Mouse (Mus musculus): ENCODE measurements around the gene Zfr2. TPM values are rescaled to one million over a fixed set of nuclear protein-coding genes. Genes with fewer than 3 reads are reported as not detected.

Gene Zfr2
- polyA plus RNA-seq, 1 experiment, result 11.6 TPM

GRCm38 (mm10) chr10:81191342-81191982 lies 41.5 kb upstream of the Zfr2 start:
- peak overlapping the region; percentile 7 for H3K4me3 ChIP-seq (ENCODE audit: control insufficient read depth, low read depth, low read length)

DNA sequence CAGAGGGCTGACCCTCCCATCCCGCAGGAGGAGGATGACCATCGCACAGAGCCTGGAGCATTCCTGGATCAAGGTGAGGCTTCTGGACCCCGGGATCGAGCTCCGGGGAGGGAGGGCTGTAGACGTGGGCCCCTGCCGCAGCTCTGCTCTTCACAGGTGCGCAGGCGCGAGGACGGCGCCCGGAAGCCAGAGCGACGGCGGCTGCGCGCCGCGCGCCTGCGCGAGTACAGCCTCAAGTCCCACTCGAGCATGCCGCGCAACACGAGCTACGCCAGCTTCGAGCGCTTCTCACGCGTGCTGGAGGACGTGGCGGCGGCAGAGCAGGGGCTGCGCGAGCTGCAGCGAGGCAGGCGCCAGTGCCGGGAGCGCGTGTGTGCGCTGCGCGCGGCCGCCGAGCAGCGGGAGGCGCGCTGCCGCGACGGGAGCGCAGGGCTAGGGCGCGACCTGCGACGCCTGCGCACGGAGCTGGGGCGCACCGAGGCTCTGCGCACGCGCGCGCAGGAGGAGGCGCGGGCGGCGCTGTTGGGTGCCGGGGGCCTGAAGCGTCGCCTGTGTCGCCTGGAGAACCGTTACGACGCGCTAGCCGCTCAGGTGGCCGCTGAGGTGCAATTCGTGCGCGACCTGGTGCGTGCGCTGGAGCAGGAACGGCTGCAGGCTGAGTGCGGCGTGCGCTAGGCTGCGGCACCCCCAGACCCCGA lies 40.5 kb upstream of the Zfr2 start:
- no peaks in the 10 kb centered on the region for H3K36me3 ChIP-seq (ENCODE audit: control insufficient read depth, insufficient read depth, low read length)
- H3K27ac ChIP-seq (ENCODE audit: control insufficient read depth, insufficient read depth, low read depth, low read length), result peak overlapping the region; percentile 83
- H3K27me3 ChIP-seq (ENCODE audit: control insufficient read depth, insufficient read depth, low read length), result no peaks in the 10 kb centered on the region
- TF ChIP-seq POLR2A (IDR thresholded peaks at IDR 0.05; ENCODE audit: control insufficient read depth, low read depth, low read length) (no peak; the same call in 1 of the 2 replicates), CTCF (IDR thresholded peaks at IDR 0.05; ENCODE audit: control insufficient read depth, insufficient read depth, insufficient replicate concordance, low read depth, low read length) (no peak)
- H3K4me3 ChIP-seq (ENCODE audit: control insufficient read depth, low read depth, low read length), result peak overlapping the region; percentile 85
- peaks cover 44% of the 10 kb centered on the region for H3K4me1 ChIP-seq (ENCODE audit: control insufficient read depth, insufficient read depth, low read length)

More at GRCm38 (mm10) chr10:81191342-81191982, 41.5 kb upstream of the Zfr2 start:
- no peaks in the 10 kb centered on the region for H3K36me3 ChIP-seq (ENCODE audit: control insufficient read depth, insufficient read depth, low read length)
- TF ChIP-seq POLR2A (IDR thresholded peaks at IDR 0.05; ENCODE audit: control insufficient read depth, low read depth, low read length) (no peak), CTCF (IDR thresholded peaks at IDR 0.05; ENCODE audit: control insufficient read depth, insufficient read depth, insufficient replicate concordance, low read depth, low read length) (no peak)
- H3K27me3 ChIP-seq (ENCODE audit: control insufficient read depth, insufficient read depth, low read length), result no peaks in the 10 kb centered on the region
- no peak overlapping the region; the same call in 1 of the 2 replicates for H3K27ac ChIP-seq (ENCODE audit: control insufficient read depth, insufficient read depth, low read depth, low read length)
- H3K4me1 ChIP-seq (ENCODE audit: control insufficient read depth, insufficient read depth, low read length), result peaks cover 43% of the 10 kb centered on the region

DNA sequence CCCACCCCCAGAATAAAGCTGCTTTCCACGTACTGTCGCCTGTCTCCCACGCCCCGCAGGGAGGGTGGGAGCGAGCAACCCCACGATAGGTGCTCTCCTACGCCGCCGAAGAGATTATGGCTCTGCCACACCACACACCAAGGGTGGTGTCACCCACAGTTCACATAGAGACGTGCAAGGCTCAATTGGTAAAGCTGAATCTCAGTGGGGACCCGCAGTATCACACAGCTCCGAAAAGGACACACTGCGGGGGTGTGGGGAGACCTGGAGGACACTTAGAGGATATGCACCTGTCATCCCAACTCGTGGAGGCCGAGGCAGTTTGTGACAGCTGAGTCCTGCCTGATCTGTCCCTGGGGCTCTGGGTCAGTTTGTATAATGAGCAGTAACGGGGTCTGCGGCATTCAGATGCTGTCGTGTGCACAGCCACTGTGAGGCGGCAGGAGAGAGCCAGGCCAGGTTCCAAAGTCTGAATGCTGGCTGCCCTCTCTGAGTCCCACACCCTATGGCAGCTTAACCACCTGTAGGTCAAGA lies 39.9 kb upstream of the Zfr2 start:
- Histone ChIP-seq H3K27me3 (ENCODE audit: control insufficient read depth, insufficient read depth, low read length) (no peaks in the 10 kb centered on the region), H3K36me3 (ENCODE audit: control insufficient read depth, insufficient read depth, low read length) (no peaks in the 10 kb centered on the region), H3K4me3 (ENCODE audit: control insufficient read depth, low read depth, low read length) (peak overlapping the region; percentile 85), H3K27ac (ENCODE audit: control insufficient read depth, insufficient read depth, low read depth, low read length) (peak overlapping the region; percentile 83), H3K4me1 (ENCODE audit: control insufficient read depth, insufficient read depth, low read length) (peaks cover 45% of the 10 kb centered on the region)
- TF ChIP-seq CTCF (IDR thresholded peaks at IDR 0.05; ENCODE audit: control insufficient read depth, insufficient read depth, insufficient replicate concordance, low read depth, low read length) (no peak), POLR2A (IDR thresholded peaks at IDR 0.05; ENCODE audit: control insufficient read depth, low read depth, low read length) (no peak)

DNA sequence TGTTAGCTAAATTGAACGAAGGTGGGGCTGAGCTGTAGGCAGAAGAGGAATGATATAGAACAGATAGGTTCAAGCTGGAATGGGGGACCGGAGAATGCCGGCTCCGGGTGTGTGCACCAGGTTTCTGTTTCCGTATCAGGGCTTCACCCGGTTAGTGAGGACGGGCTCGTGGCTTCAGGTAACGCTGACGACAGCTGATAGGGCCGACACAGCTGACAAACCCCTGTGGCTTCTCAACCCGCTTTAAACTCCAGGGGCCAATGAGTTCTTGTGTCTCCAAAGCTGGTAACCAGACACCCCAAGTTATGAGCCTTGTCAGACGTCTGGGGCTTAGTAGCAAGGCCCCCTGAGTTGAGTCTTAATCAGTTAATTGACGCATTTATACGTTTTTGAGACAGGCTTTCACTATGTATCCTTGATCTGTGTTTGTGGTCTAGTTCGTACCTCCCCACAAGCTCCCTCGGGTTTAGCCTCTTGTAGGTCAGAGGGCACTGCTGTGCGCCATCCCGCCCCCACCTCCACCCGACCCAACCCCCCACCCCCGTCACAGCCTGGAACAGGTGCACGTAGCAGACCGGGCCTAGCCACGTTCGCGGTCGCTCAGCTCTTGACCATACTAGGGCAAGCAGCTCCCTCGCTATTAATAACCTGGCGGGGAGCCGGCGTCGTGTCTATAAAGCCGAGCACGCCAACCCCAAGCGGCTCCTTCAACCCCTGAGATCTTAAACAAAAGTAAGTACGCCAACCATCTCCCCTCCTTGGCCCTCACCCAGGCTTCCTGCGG lies 38.8 kb upstream of the Zfr2 start:
- H3K27me3 ChIP-seq (ENCODE audit: control insufficient read depth, insufficient read depth, low read length), result no peaks in the 10 kb centered on the region
- peak; percentile 61; the same call in 1 of the 2 replicates for TF ChIP-seq POLR2A (IDR thresholded peaks at IDR 0.05; ENCODE audit: control insufficient read depth, low read depth, low read length)
- TF ChIP-seq CTCF (IDR thresholded peaks at IDR 0.05; ENCODE audit: control insufficient read depth, insufficient read depth, insufficient replicate concordance, low read depth, low read length), result no peak
- H3K4me1 ChIP-seq (ENCODE audit: control insufficient read depth, insufficient read depth, low read length), result peaks cover 45% of the 10 kb centered on the region
- H3K36me3 ChIP-seq (ENCODE audit: control insufficient read depth, insufficient read depth, low read length), result no peaks in the 10 kb centered on the region
- H3K4me3 ChIP-seq (ENCODE audit: control insufficient read depth, low read depth, low read length), result peak overlapping the region; percentile 88
- peak overlapping the region; percentile 61 for H3K27ac ChIP-seq (ENCODE audit: control insufficient read depth, insufficient read depth, low read depth, low read length)

- Histone ChIP-seq H3K36me3 (ENCODE audit: control insufficient read depth, insufficient read depth, low read length) (no peaks in the 10 kb centered on the region), H3K4me1 (ENCODE audit: control insufficient read depth, insufficient read depth, low read length) (peaks cover 37% of the 10 kb centered on the region), H3K4me3 (ENCODE audit: control insufficient read depth, low read depth, low read length) (peak overlapping the region; percentile 88), H3K27me3 (ENCODE audit: control insufficient read depth, insufficient read depth, low read length) (no peaks in the 10 kb centered on the region), H3K27ac (ENCODE audit: control insufficient read depth, insufficient read depth, low read depth, low read length) (peak overlapping the region; percentile 34)
- no peak; the same call in 1 of the 2 replicates for TF ChIP-seq POLR2A (IDR thresholded peaks at IDR 0.05; ENCODE audit: control insufficient read depth, low read depth, low read length)
- TF ChIP-seq CTCF (IDR thresholded peaks at IDR 0.05; ENCODE audit: control insufficient read depth, insufficient read depth, insufficient replicate concordance, low read depth, low read length), result no peak
These were observed 37.7 kb upstream of the Zfr2 start for GRCm38 (mm10) chr10:81195300-81195699.

DNA sequence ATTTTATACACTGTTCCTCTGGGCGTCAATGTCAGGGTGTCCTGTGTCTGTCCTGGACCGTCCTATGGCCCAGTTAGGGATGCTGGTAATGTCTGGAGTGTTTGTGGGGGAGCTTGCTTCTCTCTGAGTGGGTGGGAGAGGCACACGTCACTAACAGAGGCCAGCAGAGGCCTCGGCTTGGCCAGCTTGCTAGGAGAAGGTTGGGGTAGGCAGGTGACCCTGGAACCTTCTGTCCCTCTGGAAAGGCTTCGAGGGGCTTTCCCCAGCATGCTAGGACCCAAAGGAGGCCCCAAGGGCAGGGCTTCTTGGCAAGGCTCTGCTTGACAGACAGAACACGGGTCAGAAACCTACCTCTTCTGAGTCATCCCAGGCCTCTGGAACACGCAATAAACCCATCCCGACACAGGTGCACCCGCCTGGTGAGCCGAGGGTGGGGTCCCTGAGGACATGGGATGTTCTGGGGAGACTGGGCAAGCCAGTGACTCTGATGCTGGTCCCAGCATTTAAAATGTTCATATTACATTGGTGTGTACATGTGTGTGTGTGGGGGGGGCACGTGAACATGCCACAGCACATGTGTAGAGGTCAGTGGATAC lies 36.4 kb upstream of the Zfr2 start:
- Histone ChIP-seq H3K36me3 (ENCODE audit: control insufficient read depth, insufficient read depth, low read length) (no peaks in the 10 kb centered on the region), H3K4me3 (ENCODE audit: control insufficient read depth, low read depth, low read length) (peak overlapping the region; percentile 88), H3K27me3 (ENCODE audit: control insufficient read depth, insufficient read depth, low read length) (no peaks in the 10 kb centered on the region), H3K27ac (ENCODE audit: control insufficient read depth, insufficient read depth, low read depth, low read length) (no peak overlapping the region), H3K4me1 (ENCODE audit: control insufficient read depth, insufficient read depth, low read length) (peaks cover 26% of the 10 kb centered on the region)
- no peak for TF ChIP-seq CTCF (IDR thresholded peaks at IDR 0.05; ENCODE audit: control insufficient read depth, insufficient read depth, insufficient replicate concordance, low read depth, low read length)
- TF ChIP-seq POLR2A (IDR thresholded peaks at IDR 0.05; ENCODE audit: control insufficient read depth, low read depth, low read length), result no peak

Data from testis, adult 2 months (tissue).